Mouse (Mus musculus): ENCODE results near the gene Stra6.

DNA sequence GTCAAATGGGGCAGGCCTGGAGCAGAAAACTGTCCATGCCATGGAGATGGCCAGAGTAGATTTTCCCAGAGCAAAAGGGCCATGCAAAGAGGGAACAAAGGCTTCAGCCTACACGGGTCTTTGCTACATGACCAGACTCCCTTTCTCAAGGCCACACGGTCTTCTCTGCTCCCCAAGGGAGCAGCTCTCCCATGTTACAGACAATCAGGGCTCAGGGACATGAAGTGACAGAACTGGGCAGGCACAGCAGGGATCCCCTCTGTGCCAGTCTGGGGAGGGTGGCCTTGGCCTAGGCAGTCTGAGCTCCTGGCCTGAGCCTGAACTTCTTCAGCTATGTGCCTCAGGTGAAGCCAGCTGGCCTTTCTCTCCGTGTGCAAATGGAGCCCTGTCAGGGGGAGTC is 10.0 kb upstream of the Stra6 start:
- TF ChIP-seq ZNF384 (IDR thresholded peaks at IDR 0.05; ENCODE audit: low read depth, low read length) (no peak), MAFK (IDR thresholded peaks at IDR 0.05; ENCODE audit: insufficient read depth, low read depth, low read length) (no peak), CHD2 (IDR thresholded peaks at IDR 0.05; ENCODE audit: low read depth, low read length) (no peak), ZC3H11A (IDR thresholded peaks at IDR 0.05; ENCODE audit: borderline replicate concordance, low read depth, low read length) (no peak)

Data from ES-E14 (cell line).